Mouse (Mus musculus): Measurements from ENCODE around the gene Tmem255b. TPM values are rescaled to one million over a fixed set of nuclear protein-coding genes. Genes with fewer than 3 reads are reported as not detected.

Gene Tmem255b
- polyA plus RNA-seq, 1 experiment from 2014 or later, result 0.14 TPM

GRCm38 (mm10) chr8:13517284-13517781 lies 82.3 kb downstream of the Tmem255b start:
- 85% methylated on average over 6 of the region's 6 CpGs for WGBS
- no peaks in the 10 kb centered on the region for H3K36me3 ChIP-seq
- no peak overlapping the region for H3K9ac ChIP-seq
- H3K4me3 ChIP-seq, result no peak overlapping the region
- H3K27me3 ChIP-seq, result no peaks in the 10 kb centered on the region; the same call in 1 of the 2 replicates
- ATAC-seq (ENCODE audit: insufficient number of reproducible peaks, insufficient read depth, low FRiP score, low TSS enrichment), result no peak
- no peaks in the 10 kb centered on the region for H3K4me1 ChIP-seq
- no peak overlapping the region for H3K4me2 ChIP-seq (replicated peaks)
- no peak overlapping the region for H3K27ac ChIP-seq
- H3K9me3 ChIP-seq, result no peaks in the 10 kb centered on the region

Other genes starting within 250 kb of the Tmem255b start
- 13.1 and 15.0 TPM in 2 replicates for gene Grtp1, start 234.6 kb upstream of the Tmem255b start, polyA plus RNA-seq (2016; fragmentation: Nextera tagmentation; extraction: Ambion mirVana)
- gene Adprhl1, start 181.0 kb upstream of the Tmem255b start, polyA plus RNA-seq (2016; fragmentation: Nextera tagmentation; extraction: Ambion mirVana), result 0.49 TPM in 1 of 2 replicates, not detected in the other
- 33.4 and 34.4 TPM in 2 replicates for gene Dcun1d2, start 147.1 kb upstream of the Tmem255b start, polyA plus RNA-seq (2016; fragmentation: Nextera tagmentation; extraction: Ambion mirVana)
- 54.2 TPM in 2 replicates for gene Tmco3, start 147.0 kb upstream of the Tmem255b start, polyA plus RNA-seq (2016; fragmentation: Nextera tagmentation; extraction: Ambion mirVana)
- 174 and 176 TPM in 2 replicates for gene Tfdp1, start 96.4 kb upstream of the Tmem255b start, polyA plus RNA-seq (2016; fragmentation: Nextera tagmentation; extraction: Ambion mirVana)
- gene Atp4b, start 38.4 kb upstream of the Tmem255b start, polyA plus RNA-seq (2016; fragmentation: Nextera tagmentation; extraction: Ambion mirVana), result not detected in 2 replicates
- gene Grk1, start 30.1 kb upstream of the Tmem255b start, polyA plus RNA-seq (2016; fragmentation: Nextera tagmentation; extraction: Ambion mirVana), result not detected in 2 replicates
- gene Gas6, start 59.3 kb downstream of the Tmem255b start, polyA plus RNA-seq (2016; fragmentation: Nextera tagmentation; extraction: Ambion mirVana), result 12.1 and 12.5 TPM in 2 replicates
- not detected in 2 replicates for gene 1700029H14Rik, start 127.3 kb downstream of the Tmem255b start, polyA plus RNA-seq (2016; fragmentation: Nextera tagmentation; extraction: Ambion mirVana)
- gene Rasa3, start 242.4 kb downstream of the Tmem255b start, polyA plus RNA-seq (2016; fragmentation: Nextera tagmentation; extraction: Ambion mirVana), result 26.1 and 26.3 TPM in 2 replicates